Mouse (Mus musculus) left cerebral cortex, adult 18-20 months (tissue): ENCODE results near the gene Fxyd6. TPM values are rescaled to one million over a fixed set of nuclear protein-coding genes. Genes with fewer than 3 reads are reported as not detected.
A peak's percentile ranks its signal among the peaks of the same experiment; 100 is the strongest.

Experiments
- DNase-seq, 2 experiments: peaks; one replicate each; pipeline ENCODE4 v3.0.0; 2021 to 2022; ENCODE audit warnings: low spot score in 2 of 2, mixed read lengths in 1 of 2
- long read RNA-seq, 2 experiments: library from polyadenylated mRNA; stranded (forward); transcript quantifications; one replicate each; pipeline ENCODE4 v2.0.0; 2021
- total RNA-seq, 2 experiments: library from RNA; stranded (reverse); gene quantifications; 2 replicates each; pipeline ENCODE4 v1.2.3; 2021

Fxyd6 gene
- 100 to 1,000 TPM in 1 of 2 experiments, 10 to 100 TPM in 1; 96.2 to 132 TPM for total RNA-seq
- long read RNA-seq, experiment 1, transcript Fxyd6-201 (8 exons, 1,788 nt), result minor isoform, 84 of 212 reads
- long read RNA-seq, experiment 1, transcript Fxyd6-203 (8 exons, 1,789 nt), result major isoform, 102 of 212 reads
- long read RNA-seq, experiment 1, partial matches to known transcripts, result 16 of 212 reads
- long read RNA-seq, experiment 1, other reads (novel, unspliced or antisense), result 10 of 212 reads
- long read RNA-seq, experiment 2, transcript Fxyd6-203 (8 exons, 1,789 nt), result major isoform, 87 of 149 reads
- long read RNA-seq, experiment 2, transcript Fxyd6-201 (8 exons, 1,788 nt), result minor isoform, 52 of 149 reads
- long read RNA-seq, experiment 2, partial matches to known transcripts, result 9 of 149 reads
- long read RNA-seq, experiment 2, other reads (novel, unspliced or antisense), result 1 of 149 reads

GRCm38 (mm10) chr9:45370117-45370561 lies at the start of gene Fxyd6:
TSS of gene Fxyd6 (plus strand) at chr9:45370185.
- peak; percentile 22 to 43 for DNase-seq

DNA sequence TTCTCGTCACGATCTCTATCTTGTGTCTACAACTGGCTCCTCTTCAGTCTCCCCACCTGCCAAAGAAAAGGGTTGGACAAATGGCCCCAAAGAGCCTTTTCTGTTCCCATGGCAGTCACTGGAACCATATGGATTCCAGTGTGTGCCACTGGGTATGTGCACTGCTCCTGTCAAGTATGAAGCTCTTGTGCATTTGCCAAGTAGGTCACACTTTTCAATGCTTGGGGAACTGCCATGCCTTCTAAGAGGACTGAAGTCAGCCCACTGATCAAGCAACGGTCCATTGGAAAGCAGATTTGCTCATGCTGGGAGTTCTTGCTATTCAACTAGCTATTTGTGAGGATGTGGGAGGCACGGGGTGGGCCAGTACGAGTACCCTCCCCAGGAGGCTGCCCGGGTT lies 48.5 kb upstream of the Fxyd6 start:
- no peak for DNase-seq

DNA sequence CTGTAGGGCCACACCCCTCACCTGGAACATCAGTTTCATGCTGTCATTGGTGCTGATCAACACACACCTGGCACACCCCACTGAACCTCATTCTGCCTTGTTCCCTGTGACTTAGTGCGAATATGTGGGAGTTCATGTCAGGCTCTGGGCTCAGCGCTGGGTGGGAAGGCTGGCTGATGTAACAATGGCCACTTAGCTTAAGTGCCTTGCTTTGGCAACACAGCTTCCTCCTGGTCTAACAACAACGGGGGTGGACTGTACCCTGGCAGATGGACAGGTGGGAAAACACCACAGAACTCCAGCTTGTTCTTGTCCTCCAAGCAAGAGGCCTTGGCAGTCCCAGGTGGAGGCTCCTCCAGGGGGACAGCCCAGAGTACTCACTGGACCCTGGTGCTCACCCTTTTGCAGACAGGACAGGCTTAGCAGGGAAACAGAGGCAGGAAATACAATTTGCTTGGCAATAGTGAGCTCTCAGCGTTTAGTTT lies 48.0 kb upstream of the Fxyd6 start:
- no peak for DNase-seq

DNA sequence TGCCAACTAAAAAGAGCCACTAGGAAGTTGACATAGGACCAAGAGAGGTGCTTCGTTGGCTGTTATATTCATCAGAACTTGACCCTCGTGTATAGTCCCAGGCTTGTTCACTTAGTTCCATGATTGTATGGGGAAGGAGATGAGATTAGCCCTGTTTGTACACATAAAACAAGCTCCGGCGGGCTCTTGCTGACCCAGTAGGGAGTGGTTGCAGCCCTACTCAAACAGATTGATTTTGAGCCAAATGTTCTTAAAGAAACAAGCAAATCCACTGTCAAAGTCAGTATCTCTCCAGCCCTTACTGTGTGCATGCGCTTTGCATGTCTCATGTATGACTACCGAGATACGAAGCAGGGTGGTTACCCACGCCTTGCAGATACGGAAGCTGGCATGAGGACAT lies 43.6 kb upstream of the Fxyd6 start:
- no peak for DNase-seq

DNA sequence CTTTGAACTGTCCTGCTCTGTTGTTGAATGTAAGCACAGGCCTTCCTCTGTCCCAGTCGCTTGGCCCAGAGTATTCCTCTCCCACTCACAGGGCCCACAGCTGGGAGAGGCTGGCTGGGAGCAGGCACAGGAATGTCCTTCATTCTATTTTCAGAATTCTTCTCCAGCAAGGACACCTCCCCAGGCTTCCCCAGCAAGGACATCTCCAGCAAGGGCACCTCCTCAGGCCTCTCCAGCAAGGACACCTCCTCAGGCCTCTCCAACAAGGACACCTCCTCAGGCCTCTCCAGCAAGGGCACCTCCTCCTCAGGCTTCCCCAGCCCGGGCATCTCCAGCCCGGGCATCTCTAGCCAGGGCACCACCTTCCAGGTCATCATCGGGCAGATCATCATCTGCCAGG lies 41.7 kb upstream of the Fxyd6 start:
- DNase-seq, result no peak

DNA sequence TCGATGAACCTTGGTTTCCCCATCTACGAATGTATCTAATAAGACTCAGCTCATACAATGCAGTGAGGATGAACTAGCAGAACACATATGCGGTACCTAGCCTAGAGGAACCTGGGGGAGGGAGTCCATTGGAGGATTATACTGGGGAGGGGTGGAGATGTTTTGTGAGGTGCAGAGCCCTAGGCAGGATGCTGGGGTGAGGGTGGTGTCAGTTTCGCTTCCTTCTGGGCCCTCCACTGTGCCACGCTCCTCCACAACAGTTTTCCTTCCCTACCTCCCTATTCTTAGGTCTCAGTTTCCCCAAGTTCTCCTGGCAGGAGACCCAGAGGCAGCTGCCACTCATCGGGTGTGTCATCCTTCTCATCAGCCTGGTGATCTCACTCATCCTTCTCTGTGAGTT lies 40.4 kb upstream of the Fxyd6 start:
- DNase-seq, result no peak

- DNase-seq, result no peak
These were observed 32.6 kb upstream of the Fxyd6 start for GRCm38 (mm10) chr9:45337406-45337805.

DNA sequence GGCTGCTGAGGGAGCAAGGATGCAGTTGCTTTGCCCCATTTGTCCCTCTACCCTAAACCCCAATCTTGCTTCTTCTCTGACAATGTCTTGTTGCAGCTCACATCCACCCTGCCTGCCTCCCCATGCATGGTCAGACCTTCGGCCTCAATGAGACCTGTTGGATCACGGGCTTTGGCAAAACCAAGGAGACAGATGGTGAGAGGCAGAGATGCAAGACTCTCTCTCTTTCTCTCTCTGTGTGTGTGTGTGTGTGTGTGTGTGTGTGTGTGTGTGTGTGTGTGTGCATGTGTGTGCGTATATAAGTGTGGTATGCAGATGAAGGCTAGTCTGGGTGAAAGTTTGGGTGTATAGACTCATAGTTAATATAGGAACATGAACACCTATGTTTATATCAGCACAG lies 26.9 kb upstream of the Fxyd6 start:
- no peak for DNase-seq

- no peak for DNase-seq
These were observed 24.5 kb upstream of the Fxyd6 start for GRCm38 (mm10) chr9:45345516-45345915.

DNA sequence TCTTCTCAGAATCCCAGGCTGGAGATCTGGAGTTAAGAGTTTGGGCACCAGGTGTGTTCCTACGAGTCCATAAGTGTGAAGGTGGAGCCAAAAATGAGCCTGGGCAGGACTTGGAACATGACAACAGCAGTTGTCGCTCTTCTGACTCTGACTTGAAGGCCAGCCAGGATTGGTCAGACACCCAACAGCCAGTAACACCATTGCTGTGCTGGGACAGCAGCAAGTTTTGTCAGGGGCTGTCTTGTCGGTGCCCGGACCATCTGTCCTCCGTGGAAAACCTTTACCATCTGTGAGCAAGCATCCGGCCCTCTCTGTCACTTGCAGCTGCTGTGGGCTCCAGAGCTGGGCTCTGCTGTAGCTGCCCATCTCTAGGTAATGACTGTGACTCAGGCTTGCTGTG lies 23.7 kb upstream of the Fxyd6 start:
- DNase-seq, result no peak

DNA sequence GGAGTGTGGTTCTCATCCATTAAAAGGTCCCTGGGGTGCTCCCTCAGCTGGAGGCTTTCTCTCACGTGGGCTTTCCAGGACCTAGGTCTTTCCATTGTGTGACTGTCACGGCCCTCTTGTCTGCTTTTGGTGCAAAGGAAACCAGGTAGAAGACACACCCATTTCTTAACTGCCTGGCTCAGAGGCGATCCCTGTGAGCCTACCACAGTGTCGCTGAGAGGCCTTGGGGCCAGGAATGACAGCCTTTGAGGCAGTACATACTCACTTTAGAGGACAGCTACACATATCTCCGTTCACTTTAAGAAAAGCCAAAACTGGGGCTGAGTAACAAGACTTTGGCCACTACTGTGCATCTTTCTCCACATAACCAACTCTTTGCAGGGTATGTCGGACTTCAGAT lies 21.4 kb upstream of the Fxyd6 start:
- DNase-seq, result no peak

- no peak for DNase-seq
These were observed 20.8 kb upstream of the Fxyd6 start for GRCm38 (mm10) chr9:45349181-45349580.

- no peak for DNase-seq
These were observed 20.1 kb upstream of the Fxyd6 start for GRCm38 (mm10) chr9:45349851-45350250.

GRCm38 (mm10) chr9:45355192-45355591 lies 14.8 kb upstream of the Fxyd6 start:
- no peak for DNase-seq

DNA sequence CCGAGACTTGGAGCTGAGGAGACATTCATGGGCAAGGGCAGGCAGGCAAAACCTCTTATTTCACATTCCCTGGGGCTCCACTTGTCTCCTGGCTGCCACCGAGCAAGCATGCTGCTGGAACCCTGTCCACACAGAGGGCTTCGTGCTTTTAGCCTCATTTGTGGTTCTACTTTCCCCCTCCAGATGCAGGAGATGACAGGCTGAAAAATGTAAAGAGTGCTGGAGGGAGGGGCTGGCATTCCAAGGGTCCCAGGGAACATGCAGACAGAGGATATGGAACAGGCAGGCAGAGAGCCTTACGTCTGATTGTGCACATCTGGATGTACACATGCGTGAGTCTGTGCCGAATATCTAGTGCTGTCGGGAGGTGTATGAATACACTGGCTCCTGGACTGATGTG lies 11.6 kb upstream of the Fxyd6 start:
- no peak for DNase-seq

GRCm38 (mm10) chr9:45362051-45362461 lies 7.9 kb upstream of the Fxyd6 start:
- no peak for DNase-seq

GRCm38 (mm10) chr9:45363639-45364214 lies 6.3 kb upstream of the Fxyd6 start:
- no peak for DNase-seq

DNA sequence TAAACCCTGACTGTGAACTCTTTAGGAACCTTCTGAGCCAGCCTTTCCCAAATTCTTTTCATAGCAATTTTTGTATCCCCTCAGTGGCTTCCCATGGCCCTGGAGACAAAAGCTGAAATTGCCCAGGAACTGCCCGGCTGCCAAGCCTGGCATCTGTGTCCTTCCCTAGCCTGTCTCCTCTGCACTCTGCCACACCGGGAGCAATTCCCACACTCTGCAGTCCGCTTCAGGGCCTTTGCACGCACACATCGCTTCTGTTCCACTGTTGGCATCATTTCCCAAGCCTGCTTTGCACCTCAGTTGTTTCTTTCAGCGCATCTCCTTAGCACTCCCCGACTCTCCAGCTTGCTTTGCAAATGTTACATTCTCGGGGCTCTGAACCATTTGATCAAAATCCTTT lies 2.3 kb upstream of the Fxyd6 start:
- no peak for DNase-seq

- DNase-seq, result no peak
These were observed 1.6 kb upstream of the Fxyd6 start for GRCm38 (mm10) chr9:45368341-45368901.

DNA sequence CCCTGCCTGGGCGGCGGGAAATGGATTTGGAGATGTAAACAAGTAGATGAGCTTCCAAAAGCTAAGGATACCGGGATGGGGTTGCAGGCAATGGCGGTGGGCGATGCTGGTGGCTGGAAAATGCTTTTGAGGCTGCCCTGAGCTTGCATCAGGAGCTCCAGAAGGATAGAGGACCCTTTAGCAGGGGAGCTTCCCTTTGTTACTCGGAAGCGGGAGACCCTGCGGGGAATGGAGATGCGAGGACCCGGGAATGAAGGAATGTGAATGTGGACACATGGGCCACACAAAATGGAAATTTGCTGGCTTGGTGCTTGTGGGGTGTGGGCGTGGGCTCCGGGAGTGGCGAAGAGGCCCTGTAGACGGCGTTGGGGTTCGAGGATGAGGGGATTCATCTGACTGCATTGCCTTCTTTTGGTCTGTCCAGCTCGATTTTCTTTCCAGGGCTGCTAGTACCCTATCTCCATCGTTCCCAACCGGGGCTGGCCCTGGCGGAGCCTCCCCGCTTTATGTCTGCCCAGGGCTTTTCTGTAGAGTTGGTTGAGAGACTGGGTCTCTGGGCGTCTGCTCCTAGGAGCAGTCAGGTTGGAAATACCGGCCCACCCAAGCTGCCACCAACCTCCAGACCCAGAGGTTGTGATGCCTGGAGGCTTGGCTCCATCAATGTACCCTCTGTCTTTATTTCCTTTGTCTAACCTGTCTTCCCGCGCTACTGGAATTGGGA lies 791 bp downstream of the Fxyd6 start:
- DNase-seq, result no peak

- DNase-seq, result no peak
These were observed 1.3 kb downstream of the Fxyd6 start for GRCm38 (mm10) chr9:45371337-45371707.

DNA sequence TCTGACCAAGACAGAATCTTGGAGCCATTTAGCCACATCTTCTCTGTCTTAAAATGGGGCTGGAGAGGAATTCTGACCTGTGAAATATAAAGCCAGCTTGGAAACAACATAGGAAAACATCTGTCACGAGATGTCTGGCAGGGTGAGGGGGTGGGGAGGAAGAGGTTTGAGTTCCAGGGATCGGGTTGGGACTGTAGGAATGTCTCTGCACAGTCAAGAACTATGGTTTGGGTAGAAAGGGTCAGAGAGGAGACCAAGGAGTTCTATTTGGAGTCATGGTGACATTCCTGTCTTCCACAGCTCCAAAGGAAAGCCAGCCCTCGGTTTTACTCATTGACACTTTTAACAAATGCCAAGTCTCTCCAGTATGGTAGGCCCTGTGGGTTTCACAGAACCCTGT lies 3.9 kb downstream of the Fxyd6 start:
- no peak for DNase-seq
